Mouse (Mus musculus) c-Kit-positive CD71-negative TER-119-negative erythroid progenitor cells, embryonic 14.5 days (primary cell): ENCODE data around the gene Map3k20.
A peak's percentile ranks its signal among the peaks of the same experiment; 100 is the strongest.

Experiments
- DNase-seq: peaks from one replicate; pipeline ENCODE4 v3.0.0-alpha.2; 2013; ENCODE audit warnings: low read depth

Map3k20 gene

DNA sequence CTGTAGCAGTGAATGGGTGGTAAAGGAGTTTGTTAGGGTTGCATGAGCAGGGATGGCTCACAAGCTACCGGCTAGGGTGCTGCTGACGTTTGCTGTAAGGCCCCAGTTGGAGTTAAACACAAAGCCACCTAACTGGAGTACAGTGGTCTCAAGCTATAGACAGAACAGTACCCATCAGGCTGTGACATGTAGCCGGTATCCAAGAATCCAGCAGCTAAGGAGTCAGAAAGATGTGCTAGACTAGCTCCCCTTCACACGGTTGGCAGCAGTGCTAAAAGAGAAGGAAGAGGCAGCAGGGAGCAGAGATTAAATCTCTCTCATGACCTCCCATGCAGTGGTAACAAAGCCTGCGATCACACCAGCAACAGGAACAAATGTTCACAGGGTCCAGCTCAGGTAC lies 36.2 kb downstream of the Map3k20 start:
- DNase-seq = no peak

DNA sequence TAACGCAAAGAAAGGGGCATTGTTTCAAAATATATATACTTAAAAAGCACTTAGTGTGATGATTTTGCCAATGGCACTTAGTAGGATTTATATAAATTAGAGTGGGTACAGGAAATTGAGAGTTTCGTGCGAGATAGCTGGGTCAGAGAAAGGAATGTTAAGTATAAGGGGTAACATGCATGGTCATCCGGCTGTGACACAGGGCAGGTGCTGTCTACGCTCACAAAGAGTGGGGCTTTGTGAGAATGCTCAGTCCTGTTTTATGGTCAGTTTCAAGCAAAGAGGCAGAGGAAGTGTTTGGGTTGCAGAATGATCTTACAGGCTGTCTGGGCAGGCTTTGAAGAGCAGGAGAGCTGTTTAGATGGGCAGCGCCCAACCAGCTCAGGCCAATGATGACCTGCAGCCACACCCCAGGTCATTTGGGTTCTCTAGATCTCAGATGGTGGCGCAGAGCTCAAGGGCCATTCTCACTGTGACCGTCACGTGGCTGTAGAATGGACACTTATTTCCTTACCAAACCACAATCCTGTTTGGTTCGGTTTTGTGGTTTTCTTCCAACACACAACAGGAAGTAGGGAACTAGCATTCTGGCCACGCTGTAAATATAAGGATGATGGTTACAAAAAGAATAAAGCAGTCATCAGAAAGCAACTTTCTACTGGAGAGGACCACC lies 37.4 kb downstream of the Map3k20 start:
- no peak for DNase-seq

DNA sequence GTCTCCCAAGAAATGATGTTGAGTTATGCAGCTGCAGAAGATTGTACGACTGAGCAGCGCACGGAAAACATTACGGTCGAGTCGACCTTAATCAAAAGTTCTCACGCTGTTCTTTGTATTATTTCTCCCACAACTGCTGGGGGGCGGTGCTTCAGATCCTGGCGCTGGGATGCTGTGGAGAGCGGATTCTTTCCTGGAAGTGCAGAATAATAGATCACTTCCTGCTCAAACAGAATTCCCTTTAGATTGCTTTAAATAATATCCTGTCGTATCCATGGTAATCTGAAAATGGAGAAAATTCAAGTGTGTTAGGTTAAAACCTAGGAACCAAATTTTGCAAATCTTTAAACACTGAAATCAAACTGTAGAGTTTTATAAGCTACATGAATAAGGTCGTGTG lies 39.0 kb downstream of the Map3k20 start:
- DNase-seq = no peak

DNA sequence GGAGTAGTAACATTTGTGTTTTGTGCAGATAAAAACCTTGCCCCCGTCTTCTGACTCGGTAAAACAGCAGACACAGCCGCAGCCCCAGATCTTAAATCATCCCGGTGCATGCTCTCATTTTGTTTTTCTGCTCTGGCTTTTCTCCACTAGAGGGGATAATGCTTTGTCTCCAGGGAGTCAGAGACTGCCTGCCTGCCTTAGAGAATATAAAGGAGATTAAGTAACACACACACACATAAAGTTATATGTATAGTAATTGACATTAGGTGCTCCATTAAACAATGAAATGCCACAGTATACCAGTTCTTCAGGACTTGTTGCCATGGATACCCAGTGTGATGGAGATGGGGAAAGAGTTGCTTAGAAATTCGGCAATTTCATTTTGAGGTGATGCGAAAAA lies 41.1 kb downstream of the Map3k20 start:
- no peak for DNase-seq

DNA sequence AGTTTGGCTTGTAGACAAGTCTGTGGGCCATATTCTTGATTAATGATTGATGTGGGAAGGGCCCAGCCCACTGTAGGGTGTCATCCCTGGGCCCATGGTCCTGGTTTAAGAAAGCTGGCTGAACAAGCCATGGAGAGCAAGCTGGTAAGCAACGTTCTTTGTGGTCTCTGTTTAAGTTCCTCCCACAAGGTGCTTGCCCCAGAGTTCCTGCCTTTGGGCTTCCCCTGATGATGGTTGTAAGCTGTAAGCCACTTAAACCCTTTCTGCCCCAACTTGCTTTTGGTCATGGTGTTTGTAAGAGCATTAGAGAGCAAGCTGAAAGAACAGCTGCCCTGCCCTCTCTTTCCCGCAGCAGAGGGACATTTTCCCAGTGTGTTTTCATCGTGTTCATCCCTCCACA lies 43.0 kb downstream of the Map3k20 start:
- DNase-seq = no peak

DNA sequence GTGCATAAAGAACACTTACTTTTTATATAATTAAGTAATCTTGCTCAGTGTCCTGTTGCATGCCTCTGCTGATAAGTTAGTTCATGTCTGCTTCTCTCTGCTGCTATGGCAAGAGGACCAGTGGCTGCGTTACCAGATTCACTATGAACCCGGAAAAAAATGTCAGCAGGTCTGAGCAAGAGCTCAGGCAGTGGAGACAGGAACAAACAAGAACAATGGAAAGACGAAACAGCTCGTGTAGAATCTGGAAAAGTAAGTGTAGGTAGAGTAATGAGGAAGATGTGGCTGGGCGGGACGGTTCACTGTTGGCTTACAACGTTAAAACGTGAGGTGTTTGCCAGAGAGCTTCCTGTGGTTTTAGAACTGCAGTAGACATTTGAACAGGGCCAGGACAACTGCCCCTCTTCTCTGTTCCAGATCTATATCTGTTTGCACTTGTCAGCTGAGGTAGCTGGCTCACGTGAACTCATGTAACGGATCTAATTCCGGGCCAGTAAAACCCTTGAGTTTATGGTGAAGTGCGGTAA lies 45.6 kb downstream of the Map3k20 start:
- DNase-seq = no peak

DNA sequence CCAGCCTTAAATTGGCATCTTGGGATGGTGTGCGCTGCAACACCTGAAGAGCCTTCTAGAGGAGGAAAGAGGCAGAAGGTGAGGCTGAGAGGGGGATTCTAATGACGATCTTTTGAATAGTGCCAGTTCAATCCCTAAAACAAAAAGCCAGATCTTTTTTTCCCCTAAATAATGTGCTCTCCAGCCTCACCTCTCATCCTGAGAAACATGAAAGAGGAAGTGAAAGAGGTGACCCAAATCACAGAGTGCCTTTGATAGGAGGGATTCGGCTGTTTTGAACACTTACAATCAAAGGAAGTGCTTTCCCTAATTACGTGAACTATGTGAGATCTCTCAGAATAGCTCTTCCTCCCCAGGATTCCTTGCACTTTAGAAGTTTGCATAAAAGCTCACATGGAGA lies 46.6 kb downstream of the Map3k20 start:
- DNase-seq = no peak

DNA sequence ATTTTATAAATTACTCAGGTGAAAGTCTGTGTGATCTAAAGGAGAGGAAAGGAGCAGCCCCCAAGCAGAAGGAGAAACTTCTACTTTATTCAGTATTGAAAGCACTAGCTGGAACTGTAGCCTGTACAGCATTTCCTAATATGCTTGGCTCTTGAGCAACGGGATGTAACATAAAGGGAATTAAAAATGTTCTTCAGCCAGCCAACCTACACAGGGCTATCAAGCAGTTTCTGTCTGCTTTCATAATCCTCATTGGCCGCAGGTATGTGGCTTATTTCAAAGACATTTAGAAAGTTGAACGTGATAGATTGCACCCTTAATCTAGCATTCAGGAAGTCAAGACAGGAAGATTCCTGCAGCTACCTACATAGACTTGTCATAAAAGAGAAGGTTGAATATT lies 47.8 kb downstream of the Map3k20 start:
- no peak for DNase-seq

DNA sequence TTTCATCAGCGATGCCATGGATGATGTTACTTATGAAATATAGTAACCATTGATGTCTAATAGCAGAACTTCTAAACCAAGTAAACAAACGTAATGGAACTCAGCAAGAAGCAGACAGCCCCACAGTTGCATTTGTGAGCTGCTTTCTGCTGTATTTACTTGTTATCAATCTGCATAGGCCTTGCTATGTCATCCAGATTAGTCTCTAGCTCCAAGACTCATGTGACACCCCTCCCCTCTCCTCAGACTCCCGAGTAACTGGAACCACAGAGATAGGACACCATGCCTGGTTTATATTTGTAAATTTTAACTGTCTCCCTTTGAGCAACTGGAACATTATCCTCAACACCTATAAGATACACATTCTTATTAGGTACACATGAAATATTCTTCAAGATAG lies 51.4 kb downstream of the Map3k20 start:
- DNase-seq = no peak

DNA sequence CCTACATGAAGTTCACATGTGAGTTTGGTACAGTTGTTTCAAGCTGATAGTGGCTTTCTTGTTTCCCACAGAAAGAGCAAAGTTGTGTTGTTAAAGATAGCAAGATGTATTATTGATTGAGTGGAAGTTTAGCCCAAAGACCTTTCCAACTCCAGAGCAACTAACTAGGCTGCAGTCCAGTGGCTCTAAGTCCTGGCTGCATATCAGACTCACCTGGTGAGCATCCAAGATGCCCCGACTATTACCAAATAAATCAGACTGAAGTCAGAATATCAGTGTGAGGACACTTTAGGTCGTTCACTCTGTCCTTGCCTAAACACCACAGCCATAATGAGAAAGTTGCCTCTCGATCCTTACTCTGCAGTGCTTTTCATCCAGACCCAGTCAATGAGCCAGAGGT lies 59.8 kb downstream of the Map3k20 start:
- DNase-seq = no peak

DNA sequence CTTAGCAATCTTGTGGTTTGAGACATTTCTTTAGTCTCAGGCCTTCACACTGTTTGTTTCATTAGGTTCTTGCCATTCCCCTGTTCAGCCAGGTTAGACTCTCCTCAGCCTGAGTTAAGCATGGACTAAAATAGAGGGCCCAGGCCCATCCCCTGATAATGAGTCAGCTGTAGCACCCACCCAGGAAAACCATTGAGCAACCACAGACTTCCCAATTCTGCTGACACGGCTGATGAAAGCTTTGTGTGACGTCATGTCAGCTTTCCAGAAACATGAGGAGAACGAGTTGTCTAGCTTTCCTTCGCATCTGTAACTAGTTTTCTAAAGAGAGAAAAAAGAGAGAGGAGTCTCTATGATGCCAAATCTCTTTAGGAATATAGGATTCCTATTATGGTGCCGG lies 65.9 kb downstream of the Map3k20 start:
- DNase-seq = no peak

DNA sequence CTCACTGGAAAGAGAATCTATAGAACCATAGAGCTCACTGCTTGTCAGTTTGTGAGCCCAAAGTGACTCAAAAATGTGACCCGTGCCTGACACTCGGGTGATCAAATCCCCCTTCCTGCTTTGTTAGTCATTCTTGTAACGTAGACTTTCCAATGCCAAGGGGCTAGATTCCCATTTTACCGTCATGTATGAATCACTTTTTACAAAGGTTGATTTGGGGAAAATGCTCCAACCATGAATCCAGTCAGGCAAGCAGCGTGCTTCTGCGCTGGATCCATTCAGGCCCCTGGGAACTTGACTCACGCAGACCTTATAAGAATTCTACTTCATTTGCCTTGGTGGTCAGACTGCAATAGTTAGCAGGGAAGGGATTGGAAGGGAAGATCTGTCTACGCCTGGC lies 66.3 kb downstream of the Map3k20 start:
- DNase-seq = no peak

DNA sequence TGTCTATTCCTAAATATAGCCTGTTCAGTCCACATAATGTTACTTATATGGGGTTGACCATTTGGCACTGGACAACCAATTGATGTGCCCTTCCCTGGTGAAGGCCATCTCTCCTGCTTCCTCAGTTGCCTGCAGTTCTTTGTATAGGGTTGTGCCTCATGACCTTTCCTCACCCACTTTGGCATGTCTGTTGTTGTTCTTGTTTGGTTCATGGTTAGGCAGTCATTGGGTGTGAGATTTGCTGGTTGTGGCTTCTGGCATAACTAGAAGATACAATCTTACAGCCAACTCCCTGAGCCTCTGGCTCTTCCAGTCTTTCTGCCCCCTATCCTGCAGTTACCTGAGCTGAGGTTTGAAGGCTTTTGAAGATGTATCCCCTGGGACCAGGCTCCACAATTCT lies 67.3 kb downstream of the Map3k20 start:
- DNase-seq = no peak

DNA sequence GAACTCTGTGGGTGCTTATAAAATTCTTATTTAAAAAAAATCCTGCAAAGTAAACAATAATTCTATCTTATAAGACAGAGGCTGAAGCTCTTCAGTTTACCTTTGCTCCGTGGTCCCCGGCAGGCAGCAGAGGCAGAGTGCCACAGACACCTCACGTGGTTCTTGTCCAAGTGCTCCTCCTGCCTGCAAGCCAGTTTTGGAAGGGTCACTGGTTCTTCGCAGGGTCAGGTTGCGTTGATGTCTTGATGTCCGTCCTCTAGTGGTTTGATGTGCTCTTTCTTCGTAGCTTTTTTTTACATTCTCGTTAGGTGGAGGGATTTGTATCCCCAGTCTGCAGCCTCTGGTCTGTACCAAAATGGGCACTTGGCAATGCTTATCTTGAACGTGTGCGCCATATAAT lies 71.0 kb downstream of the Map3k20 start:
- no peak for DNase-seq

DNA sequence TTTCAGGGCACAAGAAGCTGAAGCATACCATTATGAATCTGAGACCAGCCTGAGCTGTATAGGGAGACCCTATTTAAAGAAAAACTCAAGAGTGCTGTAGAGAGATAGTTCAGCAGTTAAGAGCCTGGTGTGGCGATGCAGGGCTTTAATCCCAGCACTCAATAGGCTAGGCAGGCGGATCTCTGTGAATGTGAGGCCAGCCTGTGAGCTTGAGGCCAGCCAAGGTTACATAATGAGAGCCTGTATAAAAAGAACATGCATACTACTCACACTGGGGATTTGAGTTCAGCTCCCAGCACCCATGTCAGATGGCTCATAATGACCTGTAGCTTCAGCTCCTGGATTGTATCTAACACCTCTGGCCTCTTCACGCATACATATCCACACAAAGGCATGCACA lies 76.1 kb downstream of the Map3k20 start:
- DNase-seq = no peak

DNA sequence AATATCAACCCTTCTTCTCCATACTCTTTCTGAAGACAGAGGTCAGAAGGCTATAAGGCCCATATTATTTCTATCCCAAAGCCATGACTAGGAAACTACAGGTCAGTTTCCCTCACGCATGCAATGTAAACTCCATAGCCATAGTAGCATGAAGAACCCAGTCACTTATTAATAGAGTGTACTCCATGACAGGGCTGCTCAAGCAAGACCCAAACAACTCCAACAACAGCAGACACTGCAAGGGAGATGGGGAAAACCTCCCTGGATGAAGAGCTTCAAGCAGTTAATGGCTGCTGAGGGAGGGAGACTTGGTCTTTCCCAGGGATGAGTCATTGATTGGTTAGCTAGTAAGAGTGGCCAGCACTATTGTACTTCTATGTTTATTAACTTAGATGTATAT lies 78.0 kb downstream of the Map3k20 start:
- DNase-seq = no peak

DNA sequence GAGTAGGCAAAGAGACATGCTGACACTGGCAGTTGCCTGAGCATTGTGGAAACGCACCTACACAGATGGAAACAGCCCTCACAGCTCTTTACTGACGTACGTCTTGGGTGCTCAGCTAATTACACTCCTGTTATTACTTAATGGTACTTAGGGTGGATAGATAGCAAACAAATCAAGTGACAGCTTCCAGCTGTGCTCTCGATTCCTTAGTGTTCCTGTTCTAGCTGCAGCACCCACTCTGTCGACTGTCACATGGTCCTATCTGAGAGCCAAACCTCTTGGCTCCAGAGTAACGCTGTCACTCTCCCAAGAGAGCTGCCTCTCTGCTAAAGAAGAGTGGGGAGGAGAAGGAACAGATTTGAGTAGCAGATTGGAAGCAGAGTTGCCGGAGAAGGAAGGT lies 80.5 kb downstream of the Map3k20 start:
- DNase-seq = no peak

DNA sequence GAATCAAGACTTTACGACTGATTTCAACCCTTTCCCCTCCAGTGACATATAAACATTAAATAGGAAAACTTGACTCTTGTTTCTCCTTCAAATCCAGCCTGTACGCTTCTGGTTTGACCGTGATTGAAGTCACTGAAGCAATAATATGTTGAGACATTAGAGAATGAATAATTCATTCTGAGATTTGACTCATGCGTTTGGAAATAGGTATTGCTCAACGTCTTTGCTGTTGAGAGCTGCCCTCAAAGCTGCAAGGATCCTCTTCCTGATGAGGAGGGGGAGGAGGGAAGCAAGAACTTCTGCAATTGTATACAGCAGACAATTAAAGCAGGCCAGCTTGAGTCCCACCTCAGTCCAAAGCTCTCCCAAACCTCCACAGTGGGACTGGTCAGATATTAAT lies 81.1 kb downstream of the Map3k20 start:
- DNase-seq = peak; percentile 36

DNA sequence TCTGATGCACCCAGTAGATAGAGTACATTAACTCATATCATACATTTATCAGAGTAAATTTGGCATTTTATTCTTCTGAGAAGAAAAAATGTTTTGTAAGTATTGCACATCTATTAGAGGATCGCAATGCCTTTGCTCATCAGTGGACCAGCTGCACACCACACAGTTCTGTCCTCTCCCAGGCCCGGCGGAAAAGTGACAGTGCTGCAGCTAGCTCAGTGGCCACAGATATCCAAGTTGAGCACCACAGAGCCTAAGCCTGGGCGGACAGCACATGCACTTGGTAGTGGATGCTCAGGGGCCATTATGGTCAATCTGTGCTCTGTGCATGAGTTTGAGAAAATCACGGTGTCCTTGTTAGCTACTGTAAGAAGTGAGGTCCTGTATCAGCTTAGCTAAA lies 82.4 kb downstream of the Map3k20 start:
- DNase-seq = no peak

DNA sequence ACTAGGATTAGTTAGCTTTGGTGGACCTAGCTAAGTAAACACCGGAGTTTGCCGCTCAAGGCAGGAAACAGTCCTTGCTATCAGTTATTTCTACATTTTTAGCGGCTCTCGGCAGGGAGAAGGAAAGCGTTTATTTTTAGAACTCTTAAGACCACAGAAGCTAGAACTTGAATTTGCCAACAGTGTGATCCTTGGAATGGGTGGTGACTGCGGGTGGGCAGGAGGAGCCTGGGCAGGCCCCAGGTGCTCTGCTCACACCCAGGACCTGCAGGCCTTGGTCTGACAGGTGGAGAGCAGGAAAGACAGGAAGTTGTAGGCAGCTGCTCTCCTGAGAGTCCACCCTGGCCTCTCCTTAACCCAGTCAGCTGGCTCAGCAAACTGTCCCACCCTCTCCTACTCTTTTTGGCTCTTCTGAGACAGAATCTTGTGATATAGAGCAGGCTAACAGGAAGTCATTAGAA lies 83.7 kb downstream of the Map3k20 start:
- DNase-seq = no peak

DNA sequence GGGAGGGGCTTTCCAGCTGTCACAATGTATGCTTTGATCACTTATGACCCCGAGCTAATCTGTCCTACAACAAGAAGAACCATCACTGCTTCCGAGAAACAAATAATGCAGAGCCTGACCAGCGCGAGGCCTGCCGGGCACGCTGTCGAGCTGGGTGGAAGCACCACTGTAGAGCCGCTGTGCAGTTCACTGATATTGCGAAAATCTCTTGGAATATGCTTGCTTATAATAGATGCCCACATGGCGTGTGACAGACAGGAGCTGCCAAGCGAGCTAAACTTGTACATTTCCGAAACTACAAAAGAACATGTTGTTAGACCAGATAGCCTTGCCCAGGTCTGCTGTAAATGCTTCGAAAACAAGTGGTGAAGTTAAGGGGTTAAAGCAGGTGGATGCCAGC lies 86.7 kb downstream of the Map3k20 start:
- DNase-seq = no peak

DNA sequence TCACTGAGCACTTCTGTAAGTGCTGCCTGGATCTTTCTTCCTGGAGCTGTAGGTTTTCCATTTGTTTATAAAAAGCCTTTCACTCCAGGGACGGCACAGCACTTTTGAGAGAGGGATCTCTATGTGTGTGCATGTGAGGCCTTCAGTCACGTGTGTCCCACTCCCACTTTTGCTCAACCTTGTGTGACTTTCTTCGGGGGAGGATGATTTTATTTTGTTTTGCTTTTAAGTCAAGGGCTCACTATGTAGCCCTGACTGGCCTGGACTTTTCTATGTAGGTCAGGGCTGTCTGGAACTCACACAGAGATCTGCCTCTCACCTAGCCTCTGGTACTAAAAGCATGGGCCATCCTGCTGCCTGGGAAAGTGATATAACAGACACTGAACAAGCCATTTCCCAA lies 88.6 kb downstream of the Map3k20 start:
- DNase-seq = no peak

DNA sequence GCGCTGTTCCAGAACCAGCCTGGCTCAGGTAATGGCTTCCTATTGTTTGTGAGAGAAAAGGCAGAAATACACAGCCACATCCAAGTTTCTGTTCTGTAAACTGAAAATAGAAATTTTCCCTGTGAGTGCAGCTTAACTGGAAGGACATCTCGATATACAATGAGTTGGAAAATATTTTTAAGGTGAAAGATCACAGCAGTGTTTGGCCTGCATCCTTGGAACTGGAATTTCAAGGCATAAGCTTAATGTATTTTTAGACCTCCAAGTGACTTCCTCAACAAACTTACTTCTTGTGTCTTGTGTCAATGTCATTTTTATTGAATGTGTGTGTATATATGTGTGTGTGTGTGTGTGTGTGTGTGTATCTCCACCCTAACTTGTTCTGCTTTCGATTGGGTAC lies 90.4 kb downstream of the Map3k20 start:
- DNase-seq = no peak

DNA sequence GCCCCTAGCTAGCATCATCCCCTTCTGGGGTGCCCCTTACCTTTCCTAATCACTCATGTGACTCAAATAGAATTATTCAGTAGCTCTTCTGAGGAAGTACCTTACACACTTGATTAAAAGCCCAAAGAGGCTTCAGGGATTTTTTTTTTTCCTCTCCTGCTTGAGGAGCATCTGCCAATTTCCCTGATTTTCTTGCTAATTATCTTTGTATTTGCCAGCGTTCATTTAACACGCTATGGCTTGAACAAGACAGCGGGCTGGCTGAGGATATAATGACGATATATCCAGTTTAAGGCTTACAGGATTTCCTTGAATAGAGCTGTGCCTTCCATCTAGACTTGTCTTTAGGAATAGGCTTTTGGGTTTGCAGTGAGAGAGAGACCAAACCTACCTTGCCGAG lies 91.5 kb downstream of the Map3k20 start:
- no peak for DNase-seq

DNA sequence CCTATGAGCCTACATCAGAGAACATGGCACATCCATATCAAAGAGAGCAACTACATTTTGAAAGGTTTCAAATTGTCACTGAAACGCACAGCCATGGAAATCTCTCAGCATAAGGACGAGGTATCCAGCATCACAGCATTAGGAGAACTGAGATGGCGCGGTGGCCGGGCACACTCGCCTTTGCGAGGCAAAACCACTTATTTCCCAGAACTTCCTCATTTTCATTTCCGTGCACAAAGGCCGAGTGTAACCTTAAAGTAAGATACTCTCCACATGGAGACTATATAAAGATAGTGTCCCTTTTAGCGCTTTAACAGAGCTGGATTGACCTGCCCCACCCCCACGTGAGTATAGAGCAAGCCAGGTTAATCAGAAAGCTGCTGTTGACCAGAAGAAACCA lies 94.0 kb downstream of the Map3k20 start:
- no peak for DNase-seq
